Mouse (Mus musculus): ENCODE data around the gene Timp2.

DNA sequence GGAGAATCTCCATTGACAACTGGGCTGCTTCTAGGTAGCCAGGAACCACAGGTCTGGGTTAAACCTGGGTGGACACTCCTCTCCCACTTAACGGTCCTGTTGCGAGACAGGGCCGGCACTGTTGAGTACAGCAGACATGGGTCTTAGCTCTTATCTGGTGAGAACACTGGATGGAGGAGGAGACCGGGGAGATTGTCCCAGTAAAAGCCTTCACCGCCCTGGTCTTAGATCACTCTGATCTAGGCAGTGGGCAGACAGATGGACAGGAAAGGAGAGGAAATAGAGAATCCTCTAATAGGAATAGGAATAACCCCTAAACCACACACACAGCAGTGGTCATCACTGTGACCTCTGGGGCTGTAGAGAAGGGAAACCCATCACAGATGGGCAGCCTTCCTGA lies 31.6 kb downstream of the Timp2 start:
- TF ChIP-seq HCFC1 (IDR thresholded peaks at IDR 0.05; ENCODE audit: borderline replicate concordance, insufficient read depth, low read length) (no peak), CHD2 (IDR thresholded peaks at IDR 0.05; ENCODE audit: low read depth, low read length) (no peak), MAFK (IDR thresholded peaks at IDR 0.05; ENCODE audit: insufficient read depth, low read depth, low read length) (no peak), ZC3H11A (IDR thresholded peaks at IDR 0.05; ENCODE audit: borderline replicate concordance, low read depth, low read length) (no peak)
